Mouse (Mus musculus) hindbrain, postnatal 0 days (tissue): Measurements from ENCODE around the gene Prox2. TPM values are rescaled to one million over a fixed set of nuclear protein-coding genes. Genes with fewer than 3 reads are reported as not detected.
A peak's percentile ranks its signal among the peaks of the same experiment; 100 is the strongest.

ENCODE experiments used
- ATAC-seq: fragments of 200-750 bp; cut with Nextera tagmentation; 2 replicates; pipeline ENCODE4 v1.8.0; 2017; ENCODE audit warnings: mild to moderate bottlenecking, moderate TSS enrichment, moderate library complexity
- DNase-seq: peaks from one replicate; pipeline ENCODE4 v3.0.0-alpha.2; 2015; ENCODE audit warnings: low spot score
- H3K27ac ChIP-seq: fragments of 300-500 bp; sonication (generic); 2 replicates; pipeline ENCODE4 v1.5.1; 2014; ENCODE audit warnings: mild to moderate bottlenecking
- H3K27me3 ChIP-seq: fragments of 300-500 bp; sonication (generic); 2 replicates; pipeline ENCODE4 v1.6.1; 2014; ENCODE audit warnings: low read length, mixed read lengths; ENCODE audit not compliant: insufficient read depth
- H3K36me3 ChIP-seq: fragments of 300-500 bp; sonication (generic); 2 replicates; pipeline ENCODE4 v1.6.1; 2014; ENCODE audit warnings: low read length, mixed read lengths; ENCODE audit not compliant: insufficient read depth
- H3K4me1 ChIP-seq: fragments of 300-500 bp; sonication (generic); 2 replicates; pipeline ENCODE4 v1.6.1; 2014; ENCODE audit warnings: antibody characterized with exemption, low read length, mixed read lengths; ENCODE audit not compliant: insufficient read depth
- H3K4me2 ChIP-seq: fragments of 300-500 bp; sonication (generic); 2 replicates; pipeline ENCODE4 v1.6.1; 2014; ENCODE audit warnings: low read depth, mild to moderate bottlenecking, low read length, moderate library complexity, mixed read lengths
- H3K4me3 ChIP-seq: fragments of 300-500 bp; sonication (generic); 2 replicates; pipeline ENCODE4 v1.5.1; 2014; ENCODE audit warnings: low read length
- H3K9ac ChIP-seq: fragments of 300-500 bp; sonication (generic); replicated peaks from 2 replicates; pipeline ENCODE4 v1.6.1; 2014; ENCODE audit warnings: mild to moderate bottlenecking, low read length, moderate library complexity, mixed read lengths
- H3K9me3 ChIP-seq: fragments of 300-500 bp; sonication (generic); 2 replicates; pipeline ENCODE4 v1.6.1; 2016; ENCODE audit warnings: low read length, mixed read lengths
- CTCF ChIP-seq: IDR thresholded peaks from 2 replicates; pipeline ENCODE4 v1.5.1; 2016; ENCODE audit warnings: antibody characterized with exemption, control low read depth, low read depth
- WGBS: fragments of 180-500 bp; shearing (Covaris S2); extraction: QIAGEN DNeasy Blood & Tissue Kit; methylation state at CpG from one replicate; pipeline ENCODE4 v1.1.7; 2014; 5-methylcytosine and 5-hydroxymethylcytosine counted together
- polyA plus RNA-seq: library from polyadenylated mRNA; unstranded; fragments of >200 nt; fragmentation: Nextera tagmentation; extraction: Ambion mirVana; gene quantifications from 2 replicates; pipeline ENCODE4 v1.2.1, GENCODE M21; 2015
- total RNA-seq: library from RNA; depleted of rRNA; stranded (reverse); fragments of >200 nt; gene quantifications from 2 replicates; pipeline ENCODE4 v1.2.3, GENCODE M21; 2014

Prox2 gene
- total and polyA plus RNA-seq, 2 experiments from 2014 or later, result 0.68 to 1.4 TPM

DNA sequence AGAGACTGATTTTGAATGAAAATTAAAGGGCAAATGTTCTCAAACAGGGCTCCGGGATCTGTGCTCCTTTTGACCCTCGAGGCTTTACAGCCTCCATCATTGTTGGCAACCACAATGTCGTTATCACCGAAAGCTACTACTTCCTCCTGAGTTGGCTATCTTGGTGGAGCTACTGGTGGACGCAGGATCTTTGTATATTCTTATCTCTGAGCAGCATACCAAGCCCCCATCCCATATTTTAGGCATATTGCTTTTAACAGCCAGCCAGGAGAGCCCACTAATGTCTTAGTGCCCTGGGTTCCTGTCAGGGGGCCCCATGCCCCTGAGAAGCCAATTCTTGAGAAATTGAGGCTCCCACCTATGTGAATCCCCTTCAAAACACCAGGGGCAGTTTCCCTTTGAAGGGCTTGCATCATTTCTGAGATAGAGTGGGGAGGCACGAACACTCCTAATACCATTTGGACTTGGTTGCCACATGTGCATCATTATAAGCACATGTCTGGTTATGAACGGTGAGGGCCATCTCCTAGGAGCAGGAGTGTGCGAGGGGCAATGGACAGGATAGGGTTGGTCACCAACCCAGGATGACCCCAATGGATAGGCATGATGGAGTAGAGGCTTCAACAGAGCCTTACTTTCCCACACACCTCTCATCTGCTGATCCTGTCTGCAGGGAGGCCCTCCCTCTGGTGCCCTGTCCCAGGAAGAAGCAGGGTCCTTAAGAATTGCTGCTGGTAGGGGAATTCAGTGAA is 23.7 kb upstream of the Prox2 start:
- WGBS, result 91% methylated on average over 8 of the region's 8 CpGs
- Histone ChIP-seq H3K4me3 (no peak overlapping the region), H3K27ac (no peak overlapping the region), H3K36me3 (peaks cover 56% of the 10 kb centered on the region), H3K4me2 (no peak overlapping the region), H3K9ac (no peak overlapping the region), H3K9me3 (no peaks in the 10 kb centered on the region), H3K4me1 (no peaks in the 10 kb centered on the region; the same call in 1 of the 2 replicates), H3K27me3 (no peaks in the 10 kb centered on the region)
- no peak for ATAC-seq
- no peak for TF ChIP-seq CTCF
- no peak for DNase-seq

DNA sequence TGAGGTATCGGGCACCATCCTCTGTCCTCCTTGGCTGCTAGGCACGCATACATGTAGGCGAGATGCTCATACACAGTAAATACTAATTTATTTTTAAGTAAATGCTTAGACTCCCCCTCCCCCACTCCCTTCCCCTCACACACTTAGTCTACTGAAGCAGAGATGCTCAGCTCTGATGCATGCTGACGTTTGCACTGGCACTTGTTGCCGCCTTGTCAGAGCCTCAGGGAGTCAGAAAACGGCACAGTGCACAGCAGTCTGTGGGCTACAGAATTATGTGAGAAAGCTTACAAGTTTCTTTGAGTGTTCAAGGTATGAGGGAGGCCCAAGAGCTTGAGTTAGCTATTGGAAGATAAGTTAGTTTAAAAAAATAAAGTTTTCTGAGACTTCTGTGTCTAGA is 20.8 kb upstream of the Prox2 start:
- DNase-seq (no peak), ATAC-seq (no peak)
- no peak overlapping the region for H3K4me3 ChIP-seq
- H3K4me1 ChIP-seq, result no peaks in the 10 kb centered on the region; the same call in 1 of the 2 replicates
- TF ChIP-seq CTCF, result no peak
- no peaks in the 10 kb centered on the region for H3K9me3 ChIP-seq
- WGBS, result 86% methylated on average over 6 of the region's 6 CpGs
- no peak overlapping the region for H3K9ac ChIP-seq
- H3K27me3 ChIP-seq, result no peaks in the 10 kb centered on the region
- H3K4me2 ChIP-seq, result no peak overlapping the region
- H3K27ac ChIP-seq, result no peak overlapping the region
- peaks cover 68% of the 10 kb centered on the region for H3K36me3 ChIP-seq

DNA sequence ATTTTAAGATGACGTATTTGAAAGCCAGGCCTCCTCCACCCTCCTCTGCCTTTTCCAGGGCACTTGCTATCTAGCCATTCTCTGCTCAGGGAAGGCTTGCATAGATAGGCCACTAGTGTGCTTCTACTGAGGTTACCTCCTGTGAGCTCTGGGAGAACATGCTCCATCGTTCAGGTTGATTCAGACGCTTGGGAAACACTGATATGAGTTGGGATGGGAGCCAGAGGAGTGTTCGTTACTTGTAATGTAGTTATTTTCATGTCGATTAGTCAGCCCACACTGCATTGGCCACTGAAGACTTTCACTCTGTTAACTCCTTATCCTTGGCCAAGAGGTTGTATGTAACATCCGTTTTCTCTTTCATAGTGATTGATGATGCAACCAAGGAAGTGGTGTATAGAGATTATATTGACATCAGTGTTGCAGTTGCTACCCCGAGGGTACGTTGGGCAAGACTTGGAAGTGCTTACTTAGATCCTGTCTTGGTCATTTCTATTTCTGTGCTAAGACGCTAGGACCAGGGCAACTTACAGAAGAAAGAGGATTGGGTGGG is 18.9 kb upstream of the Prox2 start:
- no peak for ATAC-seq
- DNase-seq, result no peak
- H3K36me3 ChIP-seq, result peaks cover 67% of the 10 kb centered on the region

DNA sequence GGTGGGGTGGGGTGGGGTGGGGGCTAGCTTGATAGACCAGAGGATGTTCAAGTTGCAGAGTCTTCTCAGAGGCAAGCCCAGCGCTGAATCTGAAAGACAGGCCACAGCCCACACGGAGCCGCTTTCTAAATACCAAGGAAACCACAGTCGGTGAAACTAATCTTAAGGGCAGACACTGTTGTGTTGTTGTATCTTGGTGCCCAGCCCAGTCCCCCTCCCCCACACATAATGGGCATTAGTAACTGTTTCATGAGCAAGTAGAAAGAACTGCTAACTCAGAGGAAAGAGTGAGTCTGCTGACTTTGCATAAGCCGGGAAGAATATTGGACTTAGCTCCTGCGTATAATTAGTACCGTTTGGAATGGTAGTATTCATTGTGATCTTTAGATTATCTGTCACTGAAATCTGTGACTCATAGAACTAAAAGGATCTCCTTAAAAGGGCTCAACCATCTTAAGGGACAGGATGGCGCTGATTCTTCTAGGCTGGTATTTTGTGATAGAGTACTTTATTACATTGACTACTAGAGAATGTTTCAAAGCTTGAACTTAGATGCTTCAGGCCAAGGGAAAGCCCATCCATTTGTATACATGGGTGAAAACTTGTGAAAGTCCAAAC is 16.5 kb upstream of the Prox2 start:
- ATAC-seq, result 0 out of 2 replicates have a peak, but pooled peaks have one; percentile 51
- Histone ChIP-seq H3K9ac (no peak overlapping the region), H3K36me3 (peaks cover 65% of the 10 kb centered on the region), H3K4me2 (no peak overlapping the region), H3K27ac (no peak overlapping the region), H3K4me3 (no peak overlapping the region), H3K9me3 (no peaks in the 10 kb centered on the region), H3K27me3 (no peaks in the 10 kb centered on the region), H3K4me1 (no peaks in the 10 kb centered on the region)
- DNase-seq, result peak; percentile 33
- 63% methylated on average over 8 of the region's 8 CpGs for WGBS
- TF ChIP-seq CTCF, result no peak

More for the DNA sequence above, 18.9 kb upstream of the Prox2 start:
- Histone ChIP-seq H3K9me3 (no peaks in the 10 kb centered on the region), H3K4me3 (no peak overlapping the region), H3K4me1 (no peaks in the 10 kb centered on the region), H3K27me3 (no peaks in the 10 kb centered on the region), H3K27ac (no peak overlapping the region), H3K9ac (no peak overlapping the region), H3K4me2 (no peak overlapping the region)
- WGBS, result 92% methylated on average over 9 of the region's 9 CpGs
- no peak for TF ChIP-seq CTCF

DNA sequence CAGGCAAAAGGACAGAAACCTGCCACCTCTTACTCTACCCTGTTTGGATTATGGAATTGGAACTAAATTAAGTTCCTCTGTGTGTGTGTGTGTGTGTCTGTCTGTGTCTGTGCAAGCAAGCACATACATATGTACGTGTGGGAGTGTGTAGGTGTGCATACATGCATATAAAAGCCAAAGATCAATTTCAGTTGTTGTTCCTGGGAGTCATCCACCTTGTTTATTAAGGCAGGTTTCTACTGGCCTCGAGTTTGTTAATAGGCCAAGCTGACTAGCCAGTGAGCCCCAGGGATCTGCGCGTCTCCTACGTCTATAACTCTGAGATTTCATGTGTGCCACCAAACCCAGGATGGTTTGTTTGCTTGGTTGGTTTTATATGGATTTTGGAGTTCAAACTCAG is 14.2 kb upstream of the Prox2 start:
- H3K9ac ChIP-seq, result no peak overlapping the region
- H3K4me3 ChIP-seq, result no peak overlapping the region
- no peaks in the 10 kb centered on the region for H3K4me1 ChIP-seq
- peaks cover 52% of the 10 kb centered on the region for H3K36me3 ChIP-seq
- 90% methylated on average over 5 of the region's 5 CpGs for whole genome bisulfite sequencing
- no peak overlapping the region for H3K4me2 ChIP-seq
- DNase-seq, result no peak
- no peaks in the 10 kb centered on the region for H3K27me3 ChIP-seq
- ATAC-seq, result no peak
- TF ChIP-seq CTCF, result no peak
- no peak overlapping the region for H3K27ac ChIP-seq
- no peaks in the 10 kb centered on the region for H3K9me3 ChIP-seq

DNA sequence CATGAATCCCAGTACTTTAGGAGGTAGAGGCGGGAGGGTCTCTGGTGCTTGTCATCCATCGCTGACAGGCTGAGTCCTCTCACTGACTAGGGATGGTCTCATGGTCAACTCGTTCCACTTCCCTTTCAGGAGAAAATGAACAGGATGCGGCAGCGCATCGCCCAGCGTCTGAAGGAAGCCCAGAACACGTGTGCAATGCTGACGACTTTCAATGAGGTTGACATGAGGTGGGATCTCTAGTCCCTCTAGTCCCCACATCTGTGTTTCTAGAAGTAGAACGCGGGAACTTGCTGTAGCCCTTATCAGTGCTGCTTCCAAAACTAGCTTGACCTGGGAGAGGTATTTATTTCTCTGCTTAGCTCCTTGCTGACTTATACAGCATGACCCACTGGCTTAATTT is 13.1 kb upstream of the Prox2 start:
- no peak overlapping the region for H3K4me2 ChIP-seq
- H3K36me3 ChIP-seq, result peaks cover 53% of the 10 kb centered on the region
- DNase-seq (no peak), ATAC-seq (no peak)
- no peaks in the 10 kb centered on the region for H3K4me1 ChIP-seq
- no peak overlapping the region for H3K4me3 ChIP-seq
- H3K9ac ChIP-seq, result no peak overlapping the region
- no peak for TF ChIP-seq CTCF
- no peak overlapping the region for H3K27ac ChIP-seq
- H3K27me3 ChIP-seq, result no peaks in the 10 kb centered on the region
- WGBS, result 93% methylated on average over 11 of the region's 11 CpGs
- no peaks in the 10 kb centered on the region for H3K9me3 ChIP-seq
